Mouse (Mus musculus) fat pad, adult 2 months (tissue): ENCODE data around the gene Zfp524.
A peak's percentile ranks its signal among the peaks of the same experiment; 100 is the strongest.

Source experiments
- DNase-seq: peaks from one replicate; pipeline ENCODE4 v3.0.0-alpha.2; 2011; ENCODE audit warnings: low read depth, low spot score; ENCODE audit errors: extremely low read depth

Zfp524 gene

DNA sequence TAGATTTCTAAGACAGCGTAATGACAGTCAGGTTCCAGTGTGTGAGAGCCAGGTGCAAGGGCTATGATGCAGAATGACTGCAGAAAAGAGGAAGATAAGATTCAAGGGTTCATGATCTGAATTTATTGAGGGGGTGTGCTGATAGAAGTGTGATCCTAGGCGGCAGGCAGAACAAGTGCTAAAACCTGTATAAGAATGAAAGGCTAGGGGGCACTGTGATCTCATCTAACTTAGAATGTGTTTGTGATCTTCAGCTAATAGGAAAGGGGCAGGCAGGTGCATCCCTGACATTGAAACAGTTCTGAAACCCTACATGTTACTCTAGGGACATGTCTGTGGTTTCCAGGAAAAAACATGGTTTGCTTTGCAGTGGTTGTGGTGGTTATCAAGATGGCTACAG is 31.9 kb downstream of the Zfp524 start:
- DNase-seq = no peak

DNA sequence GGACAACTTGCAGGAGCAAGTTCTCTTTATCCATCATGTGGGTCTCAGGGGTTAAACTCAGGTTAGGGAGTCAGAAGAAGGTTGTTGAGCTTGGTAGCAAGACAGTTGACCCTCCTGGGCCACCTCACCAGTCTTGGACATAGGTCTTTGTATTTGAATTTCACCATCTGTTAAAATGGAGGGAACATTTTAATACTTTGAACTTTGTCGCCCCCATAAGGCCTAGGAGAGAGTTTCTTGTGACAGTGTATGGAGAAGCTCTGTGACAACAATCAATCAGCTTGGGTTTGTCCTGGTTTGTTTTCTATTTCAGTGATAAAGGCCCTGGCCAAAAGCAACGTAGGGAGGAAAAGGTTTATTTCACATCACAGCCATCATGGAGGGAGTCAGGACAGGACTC is 33.1 kb downstream of the Zfp524 start:
- DNase-seq = no peak

DNA sequence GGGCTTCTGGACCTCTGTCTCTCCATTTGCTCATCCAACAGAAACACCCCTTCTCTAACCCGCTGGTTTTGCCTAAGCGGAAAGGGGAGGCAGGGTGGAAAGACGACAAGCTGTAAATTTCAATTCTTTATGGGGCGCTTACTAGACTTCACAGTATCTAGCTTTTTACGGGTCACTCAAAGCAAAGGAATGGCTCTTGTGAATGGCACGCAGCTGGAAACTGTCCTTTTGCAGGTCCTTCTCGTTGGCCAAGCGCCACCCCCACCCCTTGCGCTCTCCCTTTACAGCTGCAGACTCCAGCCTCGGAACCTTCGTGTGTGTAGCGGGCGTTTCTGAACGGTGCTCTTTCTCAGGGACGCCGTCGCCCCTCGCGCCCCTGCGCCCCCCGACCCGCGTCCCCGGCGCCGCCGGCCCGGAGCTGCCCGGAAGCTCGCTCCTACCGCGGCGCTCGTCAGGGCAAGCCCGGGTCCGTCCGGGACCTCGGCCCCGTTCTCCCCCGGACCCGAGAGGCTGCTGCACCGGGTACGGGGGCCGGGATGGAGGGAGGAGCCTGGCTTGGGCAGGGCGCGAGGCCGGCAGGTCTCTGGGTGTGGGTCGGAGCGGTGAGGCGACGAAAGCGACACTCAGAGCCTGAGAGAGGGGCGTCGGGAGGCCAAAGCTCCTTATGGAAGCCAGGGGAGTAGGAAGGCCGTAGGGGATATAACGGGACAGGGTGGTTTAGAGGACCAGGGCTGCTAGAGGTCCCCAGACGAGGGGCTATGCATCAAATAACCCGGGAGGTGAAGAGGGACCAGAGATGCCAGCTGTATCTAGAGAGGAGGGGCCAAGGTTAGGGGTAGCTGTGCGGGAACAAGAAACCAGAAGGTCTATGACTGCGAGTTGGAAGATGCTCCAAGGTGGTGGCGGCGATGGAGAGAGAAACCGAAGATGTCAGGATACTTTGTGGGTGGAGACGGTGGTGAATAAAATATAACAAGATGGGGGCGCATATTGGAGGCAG is 37.3 kb downstream of the Zfp524 start, which contains the start of gene Zfp580:
Gene Zfp580, plus strand, starts transcription at position 346 of the 1,000 bp plus-strand sequence.
- no peak for DNase-seq

DNA sequence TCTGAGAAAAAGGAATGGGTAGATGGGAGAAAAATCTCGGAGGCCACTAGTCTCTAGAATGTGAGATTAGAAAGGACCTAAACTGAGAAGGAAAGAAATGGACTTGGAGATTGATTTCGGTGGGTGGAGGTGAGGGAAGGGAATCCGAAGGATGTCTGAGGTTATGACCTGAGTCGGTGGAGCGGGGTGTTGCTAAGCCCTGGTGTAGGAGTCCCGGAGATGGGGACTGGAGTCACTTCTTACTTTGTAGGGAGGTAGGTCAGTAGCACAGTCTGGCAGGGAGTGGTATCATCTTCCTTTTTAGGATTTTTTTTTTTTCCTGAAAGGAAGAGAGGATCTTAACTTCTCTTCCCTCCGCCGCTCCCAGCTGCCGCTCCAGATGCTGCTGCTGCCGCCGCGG is 38.2 kb downstream of the Zfp524 start:
- DNase-seq = no peak

DNA sequence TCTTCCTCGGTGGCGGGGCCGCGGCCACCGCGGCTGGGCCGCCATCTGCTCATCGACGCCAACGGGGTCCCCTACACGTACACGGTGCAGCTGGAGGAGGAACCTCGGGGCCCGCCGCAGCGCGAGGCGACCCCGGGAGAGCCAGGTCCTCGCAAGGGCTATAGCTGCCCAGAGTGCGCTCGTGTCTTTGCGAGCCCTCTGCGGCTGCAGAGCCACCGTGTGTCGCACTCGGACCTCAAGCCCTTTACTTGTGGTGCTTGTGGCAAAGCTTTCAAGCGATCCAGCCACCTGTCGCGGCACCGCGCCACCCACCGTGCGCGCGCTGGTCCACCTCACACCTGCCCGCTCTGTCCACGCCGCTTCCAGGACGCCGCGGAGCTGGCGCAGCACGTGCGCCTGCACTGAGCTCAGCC is 38.7 kb downstream of the Zfp524 start:
- no peak for DNase-seq

DNA sequence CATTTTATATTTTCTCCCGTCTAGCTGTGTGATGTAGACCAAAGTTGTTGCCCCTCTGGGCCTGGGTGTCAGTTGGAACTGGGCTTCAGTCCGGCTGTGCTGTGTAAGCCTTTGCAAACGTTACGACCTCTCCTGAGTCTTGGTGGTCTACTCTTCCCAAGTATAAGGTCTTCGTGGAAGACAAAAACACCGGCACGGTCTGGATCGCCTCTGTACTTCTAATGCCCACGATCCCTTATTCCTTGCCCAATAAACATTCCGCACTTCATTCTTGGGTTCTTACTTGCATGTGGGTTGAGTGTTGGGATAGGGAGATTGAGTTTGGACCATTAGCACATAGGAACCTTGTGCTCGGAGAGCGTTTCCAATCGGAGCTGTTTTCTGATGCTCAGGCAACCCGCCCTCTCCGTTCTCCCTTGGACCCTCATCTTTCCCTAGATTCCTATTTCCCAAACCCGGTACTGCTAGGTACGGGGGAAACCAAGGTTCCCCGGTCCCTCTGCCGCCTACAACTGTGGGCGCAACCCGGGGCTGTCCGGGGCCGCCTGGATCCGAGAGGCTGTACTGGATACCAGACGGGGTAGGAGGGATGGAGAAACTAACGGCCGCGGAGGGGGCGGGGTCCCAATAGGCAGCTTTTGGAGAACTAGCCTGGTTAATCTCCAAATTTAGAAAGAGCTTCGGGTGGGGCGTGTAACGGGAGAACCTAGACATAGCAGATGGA is 39.4 kb downstream of the Zfp524 start:
- DNase-seq = no peak

DNA sequence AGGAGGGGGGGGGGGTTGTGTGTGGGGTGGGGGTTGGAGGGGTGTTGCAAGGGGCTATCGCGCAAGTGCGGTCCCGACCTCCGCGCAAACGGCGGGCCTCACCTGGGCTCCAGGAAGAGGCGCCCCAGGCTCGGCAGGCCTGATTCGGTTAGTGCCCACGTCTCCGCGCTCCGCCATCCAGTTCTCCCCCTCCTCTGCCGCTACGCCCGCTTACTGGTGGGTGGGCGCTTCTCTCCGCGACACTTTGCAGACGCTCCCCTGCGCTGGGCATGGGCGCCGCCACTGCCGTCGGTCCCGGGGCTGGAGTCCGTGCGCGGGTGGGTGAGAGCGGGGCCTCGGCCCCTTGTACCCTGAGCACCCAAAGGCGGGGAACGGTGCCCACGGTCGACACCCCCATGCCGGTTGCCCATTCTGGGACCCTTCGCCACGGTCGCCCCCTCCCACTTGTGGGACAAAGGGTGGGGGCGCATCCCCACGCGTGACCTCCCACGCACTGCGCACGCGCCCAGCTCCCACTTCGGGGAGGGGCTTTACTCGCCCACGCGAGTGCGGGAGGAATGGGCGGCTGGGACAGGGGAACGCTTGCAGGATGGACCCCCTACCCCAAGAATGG is 42.5 kb downstream of the Zfp524 start:
- no peak for DNase-seq

DNA sequence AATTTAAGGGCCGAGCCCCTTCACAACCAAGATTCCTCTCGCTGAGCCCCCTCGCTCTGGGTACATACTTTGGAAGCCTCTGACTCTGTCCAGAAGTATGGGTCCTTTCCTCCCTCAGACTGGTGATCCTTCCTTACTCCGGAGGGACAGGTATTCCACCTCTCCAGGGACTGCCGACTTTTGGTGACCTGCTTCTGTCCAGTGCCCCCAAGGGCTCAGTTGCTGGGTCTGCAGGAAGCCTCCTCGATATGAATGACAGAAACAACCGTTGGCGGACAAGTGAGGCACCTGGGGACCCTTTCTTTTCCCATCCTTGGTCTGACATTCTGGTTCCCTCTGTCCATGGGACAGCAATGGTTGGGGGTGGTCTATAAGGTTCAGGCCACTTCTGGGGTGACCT is 43.2 kb downstream of the Zfp524 start:
- DNase-seq = no peak

DNA sequence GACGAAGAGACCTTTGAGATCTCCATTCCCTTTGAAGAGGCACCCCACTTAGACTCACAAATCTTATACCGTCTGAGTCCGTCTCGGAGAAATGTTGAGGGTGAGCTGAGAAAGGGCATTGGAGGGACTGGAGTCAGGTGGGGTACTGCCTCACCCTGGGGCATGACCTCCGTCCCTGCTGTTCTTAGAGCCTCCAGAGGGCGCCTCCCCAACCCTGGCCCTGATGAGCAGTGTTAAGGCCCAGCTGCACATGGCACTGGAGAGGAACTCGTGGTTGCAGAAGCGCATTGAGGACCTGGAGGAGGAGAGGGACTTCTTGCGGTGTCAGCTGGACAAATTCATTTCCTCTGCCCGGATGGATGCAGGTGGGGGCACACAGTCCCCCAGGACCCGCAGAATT is 43.6 kb downstream of the Zfp524 start:
- DNase-seq = no peak

DNA sequence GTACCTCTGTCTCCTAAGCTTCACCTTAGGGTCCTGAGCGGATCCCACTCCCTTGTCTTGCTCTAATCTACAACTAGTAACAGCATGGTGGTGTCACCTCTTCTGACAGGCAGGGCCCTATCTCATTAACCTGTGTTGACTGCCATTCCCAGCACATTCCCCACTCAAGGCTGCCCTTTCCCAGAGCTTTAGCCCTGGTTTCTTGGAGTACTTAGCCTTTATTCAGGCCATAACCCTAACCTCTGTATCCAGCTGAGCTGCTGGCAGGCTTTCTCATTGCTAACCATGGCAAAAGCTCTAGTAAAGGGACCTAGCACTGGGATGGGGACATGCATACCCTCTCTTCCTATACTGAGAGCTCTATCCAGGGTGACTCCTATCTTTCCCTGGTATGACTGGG is 44.4 kb downstream of the Zfp524 start:
- no peak for DNase-seq

DNA sequence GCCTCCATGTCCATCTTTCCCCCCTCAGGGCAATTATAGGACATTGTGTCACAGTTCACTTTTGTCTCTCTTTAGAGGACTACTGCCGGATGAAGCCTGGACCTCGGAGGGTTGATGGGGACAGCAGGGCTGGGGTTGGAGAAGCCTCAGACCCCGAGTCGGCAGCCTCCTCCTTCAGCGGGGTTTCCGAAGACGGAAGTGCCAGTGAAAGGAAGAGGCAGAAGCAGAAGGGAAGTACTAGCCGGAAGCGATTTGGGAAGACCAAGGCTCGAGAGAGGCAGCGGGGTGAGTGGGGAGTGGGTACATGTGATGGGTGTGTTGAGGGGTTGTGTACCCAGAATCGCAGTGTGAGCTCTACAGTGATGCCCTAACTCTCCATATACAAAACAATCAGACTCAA is 45.2 kb downstream of the Zfp524 start:
- no peak for DNase-seq

DNA sequence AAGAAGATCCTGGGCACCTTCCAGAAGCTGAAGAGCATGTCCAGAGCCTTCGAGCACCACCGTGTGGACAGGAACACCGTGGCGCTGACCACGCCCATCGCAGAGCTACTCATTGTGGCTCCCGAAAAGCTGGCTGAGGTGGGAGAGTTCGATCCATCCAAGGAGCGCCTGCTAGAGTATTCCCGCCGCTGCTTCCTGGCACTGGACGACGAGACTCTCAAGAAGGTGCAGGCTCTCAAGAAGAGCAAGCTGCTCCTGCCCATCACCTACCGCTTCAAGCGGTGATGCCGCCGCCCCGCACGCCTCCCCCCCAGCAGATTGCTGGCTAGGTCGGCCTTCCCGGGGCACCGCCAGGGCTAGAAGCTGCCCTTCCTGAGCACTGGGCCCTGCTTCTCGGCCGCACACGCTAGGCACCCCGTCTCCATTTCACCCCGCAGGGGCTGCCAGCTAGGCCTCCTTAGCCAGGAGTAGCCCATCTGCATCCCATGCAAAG is 46.1 kb downstream of the Zfp524 start:
- DNase-seq = no peak

DNA sequence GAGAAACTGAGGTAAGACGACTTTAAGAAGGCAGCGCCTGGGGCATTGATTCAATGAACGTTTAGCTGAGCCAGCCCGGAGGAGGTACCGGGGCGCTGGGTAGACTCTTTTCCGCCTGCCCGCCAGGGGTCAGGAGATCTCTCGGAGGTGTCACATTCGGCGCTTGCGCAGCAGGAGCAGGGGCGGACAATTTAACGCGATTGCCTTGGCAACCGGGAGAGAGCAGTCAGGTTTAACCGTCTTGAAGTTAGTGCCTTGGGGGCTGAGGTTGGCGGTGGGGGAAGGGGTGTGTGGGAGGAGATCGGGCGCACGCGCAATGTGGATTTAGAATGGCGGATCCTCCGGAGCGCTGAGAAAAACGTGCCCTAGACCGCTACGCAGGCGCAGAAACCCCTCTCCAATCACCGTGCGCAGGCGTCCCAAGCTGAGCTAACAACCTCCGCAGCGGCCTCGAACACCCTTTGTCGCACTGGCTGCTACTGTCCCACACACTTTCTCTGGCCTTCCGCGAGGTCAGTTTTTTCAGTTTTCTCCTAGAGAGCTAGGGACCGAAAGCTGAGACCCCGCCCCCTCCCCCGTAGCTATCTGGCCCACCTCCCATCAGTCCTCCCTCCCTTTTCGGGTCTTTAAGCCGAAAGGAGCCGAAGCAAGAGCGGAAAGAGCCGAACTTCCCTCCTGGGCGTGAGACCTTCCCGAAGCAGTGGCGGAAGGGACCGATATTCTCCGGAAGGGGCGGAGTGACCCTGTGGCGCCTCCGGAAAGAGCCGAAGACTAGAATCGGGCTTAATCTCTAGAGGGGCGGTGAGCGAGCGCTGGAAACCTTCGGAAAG is 46.9 kb downstream of the Zfp524 start:
- peak; percentile 68 for DNase-seq

DNA sequence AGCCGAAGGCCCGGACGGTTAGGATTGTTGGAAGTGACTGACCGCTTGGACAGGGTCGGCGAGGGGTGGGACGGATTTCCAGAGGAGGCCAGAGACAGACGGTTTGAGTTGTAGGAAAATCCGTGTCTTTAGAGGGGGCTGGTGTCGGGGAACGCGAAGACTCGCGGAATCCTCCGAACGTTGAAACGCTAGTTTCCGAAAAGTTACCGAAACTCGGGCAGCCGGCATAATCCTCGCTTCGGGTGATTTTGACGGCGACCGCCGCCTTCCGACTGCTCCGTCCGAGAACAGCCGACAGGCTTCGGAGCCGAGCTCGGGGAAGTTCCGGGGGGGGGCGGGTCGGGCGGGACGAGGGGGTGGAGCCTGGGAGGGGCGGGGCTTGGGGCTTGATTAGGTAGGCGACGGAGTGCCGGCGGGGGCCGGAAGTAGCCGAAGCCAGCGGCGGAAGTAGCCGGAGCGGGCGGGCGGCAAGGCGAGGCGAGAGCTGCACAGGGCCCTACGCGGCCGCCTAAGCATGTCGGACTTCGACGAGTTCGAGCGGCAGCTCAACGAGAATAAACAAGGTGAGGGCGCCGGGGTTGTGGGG is 47.7 kb downstream of the Zfp524 start, which contains the start of gene U2af2:
Gene U2af2, plus strand, starts transcription at position 370 of the 586 bp plus-strand sequence.
- peak; percentile 36 for DNase-seq

DNA sequence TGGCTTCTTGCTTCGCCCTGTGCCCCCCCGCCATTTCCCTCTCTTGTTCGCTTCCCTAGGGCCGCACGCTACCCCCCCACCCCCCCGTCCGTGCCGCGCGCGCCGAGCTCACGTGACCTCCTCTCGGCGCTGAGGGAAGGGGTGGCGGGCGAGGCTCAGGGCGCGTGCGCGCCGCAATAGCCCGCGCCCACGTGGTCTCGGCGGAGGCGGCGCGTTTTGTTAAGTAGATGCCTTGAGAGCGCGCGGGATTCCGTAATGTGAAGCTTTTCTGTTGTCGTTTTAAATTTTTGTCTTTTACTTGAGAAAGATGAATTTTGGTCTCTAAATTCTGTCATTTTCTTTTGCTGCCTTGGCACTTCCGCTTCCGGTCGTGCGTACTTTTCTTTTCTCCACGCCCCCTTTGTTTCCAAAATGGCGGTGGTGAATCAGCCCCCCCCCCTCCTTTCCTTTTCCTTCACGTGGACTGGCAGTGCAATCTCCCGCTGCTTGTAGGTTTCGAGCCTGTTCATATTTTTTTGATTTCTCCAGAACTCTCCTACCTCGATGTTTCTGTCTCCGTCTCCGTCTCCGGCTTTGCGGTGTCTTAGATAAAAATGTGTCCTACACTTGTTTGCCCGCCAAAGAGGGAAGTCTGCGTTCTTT is 48.3 kb downstream of the Zfp524 start:
- no peak for DNase-seq

DNA sequence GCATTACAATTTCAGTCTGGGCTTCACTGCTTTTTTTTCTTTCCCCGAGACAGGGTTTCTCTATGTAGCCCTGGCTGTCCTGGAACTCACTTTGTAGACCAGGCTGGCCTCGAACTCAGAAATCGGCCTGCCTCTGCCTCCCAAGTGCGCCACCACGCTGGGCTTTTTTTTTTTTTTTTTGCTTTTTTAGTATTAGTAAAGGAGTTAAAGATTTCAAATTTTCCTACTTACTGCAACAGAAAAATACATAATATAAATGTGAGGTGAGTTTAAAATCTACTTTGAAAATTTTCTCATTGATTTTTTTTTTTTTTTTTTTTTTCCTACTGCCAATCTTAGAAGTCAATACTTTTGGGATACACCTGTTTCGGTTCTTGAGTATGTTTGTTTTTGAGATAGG is 50.7 kb downstream of the Zfp524 start:
- no peak for DNase-seq
